Mouse (Mus musculus) limb, embryonic 15.5 days (tissue): ENCODE data around the gene Kcns3. TPM values are rescaled to one million over a fixed set of nuclear protein-coding genes. Genes with fewer than 3 reads are reported as not detected.

Source experiments
- ATAC-seq: fragments of 200-750 bp; cut with Nextera tagmentation; 2 replicates; pipeline ENCODE4 v1.8.0; 2017; ENCODE audit warnings: low read depth, moderate TSS enrichment; ENCODE audit not compliant: insufficient number of reproducible peaks, low FRiP score, low TSS enrichment
- H3K27ac ChIP-seq: fragments of 300-500 bp; sonication (generic); 2 replicates; pipeline ENCODE4 v1.5.1; 2015; ENCODE audit warnings: moderate library complexity, mild to moderate bottlenecking, inconsistent platforms
- H3K27me3 ChIP-seq: fragments of 300-500 bp; sonication (generic); 2 replicates; pipeline ENCODE4 v1.6.1; 2015; ENCODE audit warnings: inconsistent platforms
- H3K36me3 ChIP-seq: fragments of 300-500 bp; sonication (generic); 2 replicates; pipeline ENCODE4 v1.6.1; 2015; ENCODE audit warnings: inconsistent platforms
- H3K4me1 ChIP-seq: fragments of 300-500 bp; sonication (generic); 2 replicates; pipeline ENCODE4 v1.6.1; 2015; ENCODE audit warnings: inconsistent platforms
- H3K4me2 ChIP-seq: fragments of 300-500 bp; sonication (generic); 2 replicates; pipeline ENCODE4 v1.6.1; 2015; ENCODE audit warnings: mild to moderate bottlenecking, inconsistent platforms
- H3K4me3 ChIP-seq: fragments of 300-500 bp; sonication (generic); 2 replicates; pipeline ENCODE4 v1.5.1; 2015; ENCODE audit warnings: mild to moderate bottlenecking, inconsistent platforms
- H3K9ac ChIP-seq: fragments of 300-500 bp; sonication (generic); 2 replicates; pipeline ENCODE4 v1.6.1; 2015; ENCODE audit warnings: inconsistent platforms
- H3K9me3 ChIP-seq: fragments of 300-500 bp; sonication (generic); 2 replicates; pipeline ENCODE4 v1.6.1; 2016; ENCODE audit warnings: inconsistent platforms
- WGBS: fragments of 180-500 bp; shearing (Covaris S2); methylation state at CpG from one replicate; pipeline ENCODE4 v1.1.7; 2015; 5-methylcytosine and 5-hydroxymethylcytosine counted together
- polyA plus RNA-seq: library from polyadenylated mRNA; unstranded; fragments of >200 nt; fragmentation: Nextera tagmentation; extraction: Ambion mirVana; gene quantifications from 2 replicates; pipeline ENCODE4 v1.2.1, GENCODE M21; 2015

Gene Kcns3
- polyA plus RNA-seq, result 2.6 and 3.3 TPM in 2 replicates

DNA sequence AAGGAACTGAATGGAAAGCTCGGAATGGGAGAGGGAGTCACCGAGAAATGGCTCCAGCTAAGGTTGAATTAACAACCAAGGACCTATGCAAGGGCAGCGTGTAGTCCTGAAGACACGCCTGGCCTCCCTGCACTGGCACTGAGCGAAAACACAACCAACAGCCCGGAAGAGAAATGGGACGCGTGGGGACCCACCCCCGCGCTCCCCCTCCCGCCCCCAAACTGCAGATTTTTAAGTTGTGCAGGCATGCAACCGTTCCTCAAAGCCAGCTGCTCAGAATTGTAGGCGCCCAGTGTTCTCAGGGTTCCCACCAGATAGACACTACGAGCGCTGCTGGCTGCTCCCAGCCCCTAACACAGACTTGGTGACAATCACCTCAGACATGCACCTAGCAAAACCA, at the start of gene Kcns3:
Kcns3 (minus strand) TSS at position 42 of the 400 bp plus-strand sequence.
- peak within 1 kb of the TSS; percentile 97 for H3K4me2 ChIP-seq
- 14% methylated on average over 15 of the region's 15 CpGs for WGBS
- H3K4me3 ChIP-seq, result peak within 1 kb of the TSS; percentile 60
- peaks cover 51% of the 10 kb centered on the region for H3K27me3 ChIP-seq
- no peak within 1 kb of the TSS for H3K27ac ChIP-seq
- H3K4me1 ChIP-seq, result peaks cover 22% of the 10 kb centered on the region
- no peaks in the 10 kb centered on the region for H3K9me3 ChIP-seq
- no peak for ATAC-seq
- peak within 1 kb of the TSS; percentile 39 for H3K9ac ChIP-seq
- H3K36me3 ChIP-seq, result no peaks in the 10 kb centered on the region

DNA sequence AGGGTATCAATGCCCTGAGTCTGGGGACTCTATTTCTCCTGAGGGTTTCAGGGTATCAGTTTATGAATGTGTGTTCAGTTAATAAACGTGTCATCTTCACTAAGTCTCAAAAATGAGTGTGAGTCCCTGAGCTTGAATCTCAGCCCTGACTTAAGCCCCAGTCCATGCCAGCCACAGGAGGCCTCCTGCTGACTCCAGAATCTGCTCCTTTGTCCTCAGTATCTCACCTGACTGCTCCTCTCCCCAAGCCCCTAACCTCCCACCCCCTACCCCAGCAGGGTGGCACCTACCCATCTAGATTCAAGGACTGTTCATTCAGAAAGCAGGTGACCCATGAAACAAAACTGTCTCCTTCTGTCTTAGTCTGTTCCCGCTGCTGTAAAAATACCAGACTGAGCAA, 47.7 kb upstream of the Kcns3 start:
- H3K4me2 ChIP-seq, result no peak overlapping the region
- no peaks in the 10 kb centered on the region for H3K36me3 ChIP-seq
- H3K4me3 ChIP-seq, result no peak overlapping the region
- H3K9me3 ChIP-seq, result no peaks in the 10 kb centered on the region
- peaks cover 8% of the 10 kb centered on the region; the same call in 1 of the 2 replicates for H3K4me1 ChIP-seq
- no peaks in the 10 kb centered on the region for H3K27me3 ChIP-seq
- ATAC-seq, result no peak
- no peak overlapping the region for H3K27ac ChIP-seq
- H3K9ac ChIP-seq, result no peak overlapping the region
- WGBS, result 54% methylated on average over 2 of the region's 2 CpGs

- Histone ChIP-seq H3K9me3 (no peaks in the 10 kb centered on the region), H3K27me3 (no peaks in the 10 kb centered on the region), H3K4me2 (no peak overlapping the region), H3K36me3 (no peaks in the 10 kb centered on the region), H3K4me1 (0 out of 2 replicates have a peak, but pooled peaks cover 3% of the 10 kb centered on the region), H3K9ac (no peak overlapping the region), H3K27ac (no peak overlapping the region), H3K4me3 (no peak overlapping the region)
- WGBS, result 34% methylated on average over 4 of the region's 4 CpGs
- no peak for ATAC-seq
Measured at GRCm38 (mm10) chr12:11198026-11198425, 47.2 kb upstream of the Kcns3 start.

- Histone ChIP-seq H3K27me3 (no peaks in the 10 kb centered on the region), H3K9ac (no peak overlapping the region), H3K4me2 (no peak overlapping the region), H3K9me3 (no peaks in the 10 kb centered on the region), H3K27ac (no peak overlapping the region), H3K4me3 (no peak overlapping the region), H3K4me1 (0 out of 2 replicates have a peak, but pooled peaks cover 3% of the 10 kb centered on the region), H3K36me3 (no peaks in the 10 kb centered on the region)
- WGBS, result 44% methylated on average over 5 of the region's 5 CpGs
- ATAC-seq, result no peak
Measured at GRCm38 (mm10) chr12:11196830-11197229, 46.0 kb upstream of the Kcns3 start.

DNA sequence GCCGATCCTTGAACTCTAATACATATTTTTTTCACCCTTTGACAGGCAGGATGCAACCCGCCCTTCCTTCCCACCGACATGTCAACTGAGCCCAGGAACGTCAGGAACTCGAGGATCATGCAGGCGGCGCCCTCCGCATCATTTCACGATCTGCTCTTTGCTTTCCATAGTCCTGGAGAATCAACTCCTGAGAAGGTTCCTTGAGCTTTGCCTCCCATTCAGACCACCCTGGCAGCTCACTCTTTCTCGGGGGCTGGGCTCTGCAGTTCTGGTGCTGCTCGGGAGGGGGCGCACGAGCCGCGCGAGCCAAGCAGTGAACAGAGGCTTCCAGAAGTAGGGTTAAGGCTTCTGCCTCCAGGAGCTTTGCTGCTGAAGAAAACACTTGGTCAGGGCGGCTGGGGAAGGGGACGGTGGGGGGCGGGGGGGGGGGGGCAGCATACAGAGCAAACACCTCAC, 45.3 kb upstream of the Kcns3 start:
- Histone ChIP-seq H3K4me1 (0 out of 2 replicates have a peak, but pooled peaks cover 3% of the 10 kb centered on the region), H3K36me3 (no peaks in the 10 kb centered on the region), H3K4me2 (peak overlapping the region; percentile 40), H3K4me3 (peak overlapping the region; percentile 11; the same call in 1 of the 2 replicates), H3K27ac (no peak overlapping the region), H3K9ac (no peak overlapping the region), H3K9me3 (no peaks in the 10 kb centered on the region), H3K27me3 (no peaks in the 10 kb centered on the region)
- ATAC-seq, result no peak
- WGBS, result 8% methylated on average over 19 of the region's 19 CpGs

DNA sequence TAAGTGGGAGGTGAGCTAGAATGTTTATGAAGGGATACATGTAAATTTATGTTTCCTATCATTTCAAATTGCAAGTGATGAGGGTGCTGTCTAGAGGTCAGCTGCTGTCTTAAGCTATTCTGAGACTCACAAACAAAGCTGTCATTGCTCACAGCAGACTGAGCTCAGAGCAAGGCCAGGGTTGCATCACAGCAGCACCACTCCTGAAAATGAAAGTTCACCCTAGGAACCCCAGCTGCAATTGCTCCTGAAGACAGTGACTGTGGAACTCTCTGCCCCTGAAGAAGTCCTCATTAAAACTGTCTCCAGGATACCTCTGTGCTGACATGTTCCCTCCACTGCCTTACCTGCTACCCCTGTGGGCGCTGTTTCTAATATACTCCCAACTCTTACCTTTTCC, 44.2 kb upstream of the Kcns3 start:
- Histone ChIP-seq H3K9me3 (no peaks in the 10 kb centered on the region), H3K9ac (no peak overlapping the region), H3K36me3 (no peaks in the 10 kb centered on the region), H3K4me2 (no peak overlapping the region), H3K27me3 (no peaks in the 10 kb centered on the region), H3K27ac (no peak overlapping the region), H3K4me3 (no peak overlapping the region), H3K4me1 (0 out of 2 replicates have a peak, but pooled peaks cover 3% of the 10 kb centered on the region)
- ATAC-seq, result no peak
- WGBS, result 89% methylated on average over 1 of the region's 1 CpGs

- Histone ChIP-seq H3K9me3 (no peaks in the 10 kb centered on the region), H3K4me1 (0 out of 2 replicates have a peak, but pooled peaks cover 5% of the 10 kb centered on the region), H3K27ac (no peak overlapping the region), H3K27me3 (peaks cover 21% of the 10 kb centered on the region), H3K4me3 (no peak overlapping the region), H3K9ac (no peak overlapping the region), H3K36me3 (no peaks in the 10 kb centered on the region), H3K4me2 (peak overlapping the region; percentile 24; the same call in 1 of the 2 replicates)
- 26% methylated on average over 11 of the region's 11 CpGs for WGBS
- ATAC-seq, result peak; percentile 69; the same call in 1 of the 2 replicates
Measured at GRCm38 (mm10) chr12:11178486-11179154, 27.8 kb upstream of the Kcns3 start.

- no peak overlapping the region for H3K4me2 ChIP-seq
- no peaks in the 10 kb centered on the region for H3K36me3 ChIP-seq
- WGBS, result 16% methylated on average over 5 of the region's 5 CpGs
Measured at GRCm38 (mm10) chr12:11177408-11178394, 26.8 kb upstream of the Kcns3 start.

DNA sequence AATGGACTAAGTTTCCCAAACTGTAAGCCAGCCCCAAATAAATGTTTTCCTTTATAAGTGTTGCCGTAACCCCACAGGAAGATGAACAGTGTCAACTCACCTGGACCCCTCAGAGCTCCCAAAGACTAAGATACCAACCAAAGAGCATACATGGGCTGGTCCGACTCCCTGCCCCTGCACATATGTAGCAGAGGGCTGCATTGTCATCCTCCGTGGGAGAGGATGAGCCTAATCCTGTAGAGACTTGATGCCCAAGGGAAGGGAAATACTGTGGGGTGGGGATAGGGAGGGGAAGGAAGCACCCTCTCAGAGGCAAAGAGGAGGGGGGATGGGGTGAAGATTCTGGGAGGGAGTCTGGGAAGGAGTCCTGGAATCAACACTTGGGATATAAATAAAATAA, 7.8 kb upstream of the Kcns3 start:
- ATAC-seq, result no peak
- no peak overlapping the region for H3K27ac ChIP-seq
- H3K4me1 ChIP-seq, result no peaks in the 10 kb centered on the region
- no peak overlapping the region for H3K4me3 ChIP-seq
- no peaks in the 10 kb centered on the region for H3K9me3 ChIP-seq
- H3K36me3 ChIP-seq, result no peaks in the 10 kb centered on the region
- no peak overlapping the region for H3K9ac ChIP-seq
- H3K27me3 ChIP-seq, result no peaks in the 10 kb centered on the region
- 89% methylated on average over 3 of the region's 3 CpGs for WGBS
- no peak overlapping the region for H3K4me2 ChIP-seq

More at GRCm38 (mm10) chr12:11177408-11178394, 26.8 kb upstream of the Kcns3 start:
- H3K27ac ChIP-seq, result no peak overlapping the region
- H3K27me3 ChIP-seq, result peaks cover 21% of the 10 kb centered on the region
- no peak overlapping the region for H3K4me3 ChIP-seq
- ATAC-seq, result no peak
- H3K4me1 ChIP-seq, result 0 out of 2 replicates have a peak, but pooled peaks cover 5% of the 10 kb centered on the region
- H3K9me3 ChIP-seq, result no peaks in the 10 kb centered on the region
- no peak overlapping the region for H3K9ac ChIP-seq

- 87% methylated on average over 1 of the region's 1 CpGs for WGBS
- Histone ChIP-seq H3K4me2 (no peak overlapping the region), H3K4me3 (no peak overlapping the region), H3K27ac (no peak overlapping the region), H3K27me3 (peaks cover 28% of the 10 kb centered on the region), H3K9me3 (no peaks in the 10 kb centered on the region), H3K36me3 (no peaks in the 10 kb centered on the region), H3K9ac (no peak overlapping the region), H3K4me1 (peaks cover 10% of the 10 kb centered on the region)
- no peak for ATAC-seq
Measured at GRCm38 (mm10) chr12:11155123-11155522, 4.3 kb upstream of the Kcns3 start.

DNA sequence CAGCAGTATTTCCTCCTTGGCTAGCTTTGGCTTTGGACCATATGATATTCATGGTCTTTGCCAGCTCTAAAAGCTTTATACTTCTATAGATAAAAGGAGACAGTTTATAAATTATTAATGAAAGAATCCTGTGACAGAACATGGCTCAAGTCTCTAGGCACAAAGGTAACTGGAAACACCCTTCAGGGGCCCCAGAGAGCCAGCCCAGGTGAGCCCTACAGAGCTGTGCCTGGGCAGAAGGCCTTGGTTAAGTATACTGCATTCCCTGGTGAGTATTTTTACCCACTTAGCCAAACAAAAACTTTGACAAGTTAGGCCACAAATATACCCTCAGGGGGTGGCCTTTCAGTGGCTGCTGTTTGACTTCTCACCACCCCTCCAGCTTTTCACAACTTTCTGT, 2.7 kb upstream of the Kcns3 start:
- H3K9me3 ChIP-seq, result no peaks in the 10 kb centered on the region
- H3K4me1 ChIP-seq, result peaks cover 22% of the 10 kb centered on the region
- H3K9ac ChIP-seq, result no peak overlapping the region
- ATAC-seq, result no peak
- H3K27me3 ChIP-seq, result peaks cover 44% of the 10 kb centered on the region
- no peak overlapping the region for H3K4me2 ChIP-seq
- H3K27ac ChIP-seq, result no peak overlapping the region
- H3K4me3 ChIP-seq, result no peak overlapping the region
- no peaks in the 10 kb centered on the region for H3K36me3 ChIP-seq
